Mouse (Mus musculus) embryonic facial prominence, embryonic 15.5 days (tissue): ENCODE measurements around the gene Sufu. TPM values are rescaled to one million over a fixed set of nuclear protein-coding genes. Genes with fewer than 3 reads are reported as not detected.
A peak's percentile ranks its signal among the peaks of the same experiment; 100 is the strongest.

Experiments
- ATAC-seq: fragments of 200-750 bp; cut with Nextera tagmentation; 2 replicates; pipeline ENCODE4 v1.8.0; 2017; ENCODE audit warnings: low read depth, moderate TSS enrichment; ENCODE audit not compliant: insufficient number of reproducible peaks, low FRiP score, low TSS enrichment
- H3K27ac ChIP-seq: fragments of 300-500 bp; sonication (generic); replicated peaks from 2 replicates; pipeline ENCODE4 v1.5.1; 2015; ENCODE audit warnings: mild to moderate bottlenecking, inconsistent platforms
- H3K27me3 ChIP-seq: fragments of 300-500 bp; sonication (generic); 2 replicates; pipeline ENCODE4 v1.6.1; 2015; ENCODE audit warnings: inconsistent platforms
- H3K36me3 ChIP-seq: fragments of 300-500 bp; sonication (generic); 2 replicates; pipeline ENCODE4 v1.6.1; 2015; ENCODE audit warnings: mild to moderate bottlenecking, inconsistent platforms
- H3K4me1 ChIP-seq: fragments of 300-500 bp; sonication (generic); 2 replicates; pipeline ENCODE4 v1.6.1; 2015; ENCODE audit warnings: inconsistent platforms
- H3K4me2 ChIP-seq: fragments of 300-500 bp; sonication (generic); replicated peaks from 2 replicates; pipeline ENCODE4 v1.6.1; 2015; ENCODE audit warnings: mild to moderate bottlenecking, inconsistent platforms
- H3K4me3 ChIP-seq: fragments of 300-500 bp; sonication (generic); replicated peaks from 2 replicates; pipeline ENCODE4 v1.5.1; 2015; ENCODE audit warnings: mild to moderate bottlenecking, inconsistent platforms
- H3K9ac ChIP-seq: fragments of 300-500 bp; sonication (generic); 2 replicates; pipeline ENCODE4 v1.6.1; 2015; ENCODE audit warnings: inconsistent platforms
- H3K9me3 ChIP-seq: fragments of 300-500 bp; sonication (generic); replicated peaks from 2 replicates; pipeline ENCODE4 v1.6.1; 2016; ENCODE audit warnings: inconsistent platforms
- WGBS: fragments of 180-500 bp; shearing (Covaris S2); methylation state at CpG from one replicate; pipeline ENCODE4 v1.1.7; 2015; 5-methylcytosine and 5-hydroxymethylcytosine counted together
- polyA plus RNA-seq: library from polyadenylated mRNA; unstranded; fragments of >200 nt; fragmentation: Nextera tagmentation; extraction: Ambion mirVana; gene quantifications from 2 replicates; pipeline ENCODE4 v1.2.1, GENCODE M21; 2015

The Sufu gene
- polyA plus RNA-seq, 1 experiment from 2014 or later, result 38.4 TPM

GRCm38 (mm10) chr19:46395109-46396009 is 1.3 kb upstream of the Sufu start, which contains the start of gene Actr1a:
Actr1a (minus strand) TSS chr19:46395748.
- Histone ChIP-seq H3K36me3 (peaks cover 4% of the 10 kb centered on the region; the same call in 1 of the 2 replicates), H3K27me3 (no peaks in the 10 kb centered on the region), H3K4me1 (peaks cover 63% of the 10 kb centered on the region), H3K9me3 (no peaks in the 10 kb centered on the region), H3K27ac (peak within 1 kb of the TSS; percentile 84), H3K4me3 (peak within 1 kb of the TSS; percentile 98), H3K4me2 (peak within 1 kb of the TSS; percentile 78), H3K9ac (peak within 1 kb of the TSS; percentile 62)
- peak; percentile 92 for ATAC-seq
- under 1% methylated on average over 51 of the region's 51 CpGs for WGBS

DNA sequence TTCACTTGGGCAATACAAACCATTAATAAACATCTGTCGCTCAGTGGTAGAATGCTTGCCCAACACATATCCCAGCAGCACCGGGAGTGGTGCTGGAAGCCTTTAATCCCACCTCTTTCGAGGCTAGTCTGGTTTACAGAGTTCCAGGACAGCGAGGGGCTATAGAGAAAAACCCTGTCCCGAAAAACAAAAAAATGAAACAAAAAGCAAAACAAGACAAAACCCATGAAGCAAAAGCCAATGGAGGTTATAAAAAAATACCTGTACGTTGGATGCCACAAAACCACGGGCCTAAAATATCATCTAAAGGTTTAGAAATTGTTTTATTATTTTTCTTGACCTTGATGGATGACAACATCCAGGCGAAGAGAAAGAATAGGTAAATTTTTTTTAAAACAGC is 587 bp upstream of the Sufu start:
- 10% methylated on average over 8 of the region's 8 CpGs for WGBS
- Histone ChIP-seq H3K4me2 (peak overlapping the region; percentile 67), H3K27me3 (no peaks in the 10 kb centered on the region), H3K36me3 (peaks cover 4% of the 10 kb centered on the region; the same call in 1 of the 2 replicates), H3K4me3 (peak overlapping the region; percentile 89), H3K9ac (no peak overlapping the region), H3K27ac (peak overlapping the region; percentile 84), H3K4me1 (peaks cover 59% of the 10 kb centered on the region), H3K9me3 (no peaks in the 10 kb centered on the region)
- ATAC-seq, result no peak

DNA sequence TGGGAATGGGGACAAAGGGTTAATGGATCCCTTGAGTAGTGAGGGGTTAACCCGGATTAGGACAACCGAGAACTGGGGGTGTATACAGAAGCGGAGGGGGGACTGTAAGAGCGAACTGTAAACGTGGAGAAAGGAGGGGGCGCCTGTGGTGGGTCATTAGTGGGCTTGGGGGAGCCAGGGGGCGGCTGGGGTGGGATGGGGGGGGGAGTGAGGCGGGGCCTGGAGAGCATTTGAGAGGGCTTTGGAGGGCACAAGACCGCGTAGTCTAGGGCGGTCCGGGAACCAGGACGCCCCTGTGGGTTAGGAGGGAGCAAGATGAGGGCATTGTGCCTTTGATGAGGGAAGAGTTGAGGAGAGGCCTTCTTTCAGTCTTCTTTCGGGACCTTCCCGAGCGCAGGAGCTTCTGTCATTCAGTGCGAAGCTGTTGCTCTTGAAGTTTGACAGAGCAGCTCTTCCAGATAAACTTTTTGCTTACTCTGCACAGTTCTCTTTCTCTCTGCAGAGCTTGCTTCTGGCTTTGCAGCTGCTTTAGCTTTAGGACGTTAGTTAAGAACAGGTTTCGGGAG is 823 bp downstream of the Sufu start:
- H3K4me3 ChIP-seq, result peak overlapping the region; percentile 98
- no peaks in the 10 kb centered on the region for H3K36me3 ChIP-seq
- H3K9me3 ChIP-seq, result no peaks in the 10 kb centered on the region
- no peaks in the 10 kb centered on the region for H3K27me3 ChIP-seq
- WGBS, result under 1% methylated on average over 19 of the region's 19 CpGs
- H3K4me1 ChIP-seq, result peaks cover 52% of the 10 kb centered on the region
- peak overlapping the region; percentile 71 for H3K4me2 ChIP-seq
- H3K27ac ChIP-seq, result peak overlapping the region; percentile 90
- peak overlapping the region; percentile 94 for H3K9ac ChIP-seq
- ATAC-seq, result no peak

DNA sequence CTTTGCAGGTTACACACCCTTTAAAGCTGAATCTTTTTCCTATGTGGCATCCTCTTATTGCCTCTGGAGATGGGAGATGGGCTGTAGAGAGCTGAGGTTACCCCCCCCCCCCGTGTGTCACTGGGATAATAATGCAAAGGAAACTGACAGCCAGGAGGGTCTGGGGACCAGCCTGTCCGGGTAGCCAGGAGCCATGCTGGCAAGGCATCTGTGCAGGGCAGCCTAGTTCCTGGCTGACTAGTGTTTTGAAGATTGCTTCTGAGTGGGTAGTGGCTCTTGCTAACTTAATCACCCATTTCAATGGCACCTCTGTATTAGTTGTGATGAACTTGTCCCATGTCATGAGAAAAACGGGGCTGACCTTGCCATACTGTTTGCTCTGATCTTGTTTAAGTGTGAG is 1.7 kb downstream of the Sufu start:
- peak overlapping the region; percentile 98 for H3K4me3 ChIP-seq
- no peaks in the 10 kb centered on the region for H3K9me3 ChIP-seq
- ATAC-seq, result no peak
- peaks cover 9% of the 10 kb centered on the region for H3K36me3 ChIP-seq
- no peak overlapping the region for H3K27ac ChIP-seq
- peak overlapping the region; percentile 71 for H3K4me2 ChIP-seq
- peaks cover 49% of the 10 kb centered on the region for H3K4me1 ChIP-seq
- 31% methylated on average over 3 of the region's 3 CpGs for WGBS
- H3K27me3 ChIP-seq, result no peaks in the 10 kb centered on the region
- H3K9ac ChIP-seq, result 0 out of 2 replicates have a peak overlapping the region, but pooled peaks have one; percentile 15

DNA sequence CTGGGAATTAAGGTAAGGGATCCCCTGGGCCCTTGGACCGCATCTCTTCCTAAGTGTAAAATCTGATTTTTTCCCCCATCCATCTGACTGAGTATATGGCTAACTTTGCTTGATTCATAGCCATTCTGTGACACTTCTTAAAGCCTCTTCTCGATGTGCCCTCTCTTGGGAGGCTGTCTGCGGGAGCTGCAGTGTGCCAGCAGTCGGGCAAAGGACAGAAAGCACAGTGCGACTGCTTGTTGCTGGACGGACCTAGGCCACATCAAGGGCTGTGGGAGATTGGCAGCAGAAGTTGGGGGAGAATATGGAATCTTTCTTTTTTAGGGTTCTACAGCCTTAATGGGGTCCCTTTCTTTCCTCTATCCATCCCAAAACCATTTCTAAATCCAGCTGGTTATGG is 2.7 kb downstream of the Sufu start:
- 59% methylated on average over 6 of the region's 6 CpGs for WGBS
- Histone ChIP-seq H3K27me3 (no peaks in the 10 kb centered on the region), H3K9me3 (no peaks in the 10 kb centered on the region), H3K27ac (0 out of 2 replicates have a peak overlapping the region, but pooled peaks have one; percentile 28), H3K4me1 (peaks cover 40% of the 10 kb centered on the region), H3K4me2 (peak overlapping the region; percentile 71; the same call in 1 of the 2 replicates), H3K36me3 (peaks cover 18% of the 10 kb centered on the region), H3K4me3 (no peak overlapping the region), H3K9ac (no peak overlapping the region)
- ATAC-seq, result no peak

- H3K9me3 ChIP-seq, result no peaks in the 10 kb centered on the region
- ATAC-seq, result no peak
- 0 out of 2 replicates have a peak overlapping the region, but pooled peaks have one; percentile 39 for H3K27ac ChIP-seq
- H3K9ac ChIP-seq, result no peak overlapping the region
- H3K36me3 ChIP-seq, result peaks cover 20% of the 10 kb centered on the region
- WGBS, result 64% methylated on average over 7 of the region's 7 CpGs
- H3K27me3 ChIP-seq, result no peaks in the 10 kb centered on the region
- H3K4me2 ChIP-seq, result no peak overlapping the region
- no peak overlapping the region for H3K4me3 ChIP-seq
- H3K4me1 ChIP-seq, result peaks cover 37% of the 10 kb centered on the region
Observed at GRCm38 (mm10) chr19:46399886-46400285, 3.2 kb downstream of the Sufu start.

- Histone ChIP-seq H3K4me1 (peaks cover 37% of the 10 kb centered on the region), H3K27me3 (no peaks in the 10 kb centered on the region), H3K27ac (no peak overlapping the region), H3K4me3 (no peak overlapping the region), H3K9ac (no peak overlapping the region), H3K9me3 (no peaks in the 10 kb centered on the region), H3K4me2 (no peak overlapping the region), H3K36me3 (peaks cover 26% of the 10 kb centered on the region)
- no peak for ATAC-seq
- WGBS, result 70% methylated on average over 7 of the region's 7 CpGs
Observed at GRCm38 (mm10) chr19:46400558-46400957, 3.9 kb downstream of the Sufu start.

GRCm38 (mm10) chr19:46404030-46404429 is 7.3 kb downstream of the Sufu start:
- WGBS, result 91% methylated on average over 1 of the region's 1 CpGs
- Histone ChIP-seq H3K4me1 (peaks cover 17% of the 10 kb centered on the region), H3K4me3 (no peak overlapping the region), H3K36me3 (peaks cover 38% of the 10 kb centered on the region), H3K9me3 (no peaks in the 10 kb centered on the region), H3K4me2 (no peak overlapping the region), H3K27ac (no peak overlapping the region), H3K27me3 (no peaks in the 10 kb centered on the region), H3K9ac (no peak overlapping the region)
- no peak for ATAC-seq

DNA sequence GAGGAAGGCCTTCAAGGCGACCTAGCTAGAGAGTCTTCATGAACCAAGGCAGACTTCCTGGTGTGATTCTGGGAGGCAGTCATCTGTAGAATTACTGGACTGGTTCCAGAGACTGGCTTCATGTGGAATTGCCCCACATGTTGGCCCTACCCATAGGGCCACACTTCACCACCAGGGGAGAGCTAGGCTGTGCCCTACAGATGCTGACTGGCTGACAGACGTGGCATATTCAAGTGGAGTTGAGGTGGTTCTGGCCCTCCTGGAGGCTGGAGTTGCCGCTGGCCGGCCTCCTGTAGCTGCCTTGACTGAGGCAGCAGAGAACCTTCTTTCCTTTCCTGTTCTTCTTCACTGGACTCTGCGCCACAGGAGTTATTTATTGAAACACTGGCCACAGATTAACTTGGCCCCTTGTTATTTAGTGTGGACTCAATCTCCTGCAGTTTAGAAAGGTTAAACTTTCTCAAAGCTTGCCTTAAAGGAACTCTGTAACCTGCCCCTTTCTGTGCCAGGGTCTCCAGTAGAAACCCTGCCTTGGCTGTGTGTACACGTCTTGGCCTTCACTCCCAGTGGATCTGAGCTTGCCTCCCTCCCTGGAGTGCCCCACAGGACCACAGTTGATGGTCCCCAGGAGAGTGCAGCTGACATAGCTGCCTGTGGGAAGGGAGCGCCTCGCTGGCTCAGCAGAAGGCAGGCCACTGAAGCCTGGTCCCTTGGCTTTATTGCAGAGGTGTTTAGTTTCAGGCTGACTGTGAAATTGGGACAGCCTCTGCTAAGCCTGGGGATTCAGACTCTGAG is 10.1 kb downstream of the Sufu start:
- ATAC-seq, result no peak
- H3K27me3 ChIP-seq, result no peaks in the 10 kb centered on the region
- H3K4me2 ChIP-seq, result no peak overlapping the region
- no peak overlapping the region for H3K9ac ChIP-seq
- H3K27ac ChIP-seq, result no peak overlapping the region
- 75% methylated on average over 8 of the region's 8 CpGs for WGBS
- peaks cover 3% of the 10 kb centered on the region; the same call in 1 of the 2 replicates for H3K4me1 ChIP-seq
- peaks cover 38% of the 10 kb centered on the region for H3K36me3 ChIP-seq
- no peaks in the 10 kb centered on the region for H3K9me3 ChIP-seq
- H3K4me3 ChIP-seq, result no peak overlapping the region

GRCm38 (mm10) chr19:46409506-46409905 is 12.8 kb downstream of the Sufu start:
- Histone ChIP-seq H3K4me2 (no peak overlapping the region), H3K4me1 (peaks cover 3% of the 10 kb centered on the region; the same call in 1 of the 2 replicates), H3K4me3 (no peak overlapping the region), H3K27me3 (no peaks in the 10 kb centered on the region), H3K27ac (no peak overlapping the region), H3K9me3 (no peaks in the 10 kb centered on the region), H3K36me3 (peaks cover 19% of the 10 kb centered on the region), H3K9ac (no peak overlapping the region)
- WGBS, result 79% methylated on average over 3 of the region's 3 CpGs
- no peak for ATAC-seq
